Mouse (Mus musculus): ENCODE results near the gene Dph6. TPM values are rescaled to one million over a fixed set of nuclear protein-coding genes. Genes with fewer than 3 reads are reported as not detected.
"Not testable (repeated sequence)": the region's sequence is repeated elsewhere in the genome, so short reads cannot be mapped to it uniquely, and the experiment has no call there.

The Dph6 gene
- total RNA-seq (2015) (40.7 and 50.2 TPM in 2 replicates), total RNA-seq (2017) (18.2 and 19.9 TPM in 2 replicates)

DNA sequence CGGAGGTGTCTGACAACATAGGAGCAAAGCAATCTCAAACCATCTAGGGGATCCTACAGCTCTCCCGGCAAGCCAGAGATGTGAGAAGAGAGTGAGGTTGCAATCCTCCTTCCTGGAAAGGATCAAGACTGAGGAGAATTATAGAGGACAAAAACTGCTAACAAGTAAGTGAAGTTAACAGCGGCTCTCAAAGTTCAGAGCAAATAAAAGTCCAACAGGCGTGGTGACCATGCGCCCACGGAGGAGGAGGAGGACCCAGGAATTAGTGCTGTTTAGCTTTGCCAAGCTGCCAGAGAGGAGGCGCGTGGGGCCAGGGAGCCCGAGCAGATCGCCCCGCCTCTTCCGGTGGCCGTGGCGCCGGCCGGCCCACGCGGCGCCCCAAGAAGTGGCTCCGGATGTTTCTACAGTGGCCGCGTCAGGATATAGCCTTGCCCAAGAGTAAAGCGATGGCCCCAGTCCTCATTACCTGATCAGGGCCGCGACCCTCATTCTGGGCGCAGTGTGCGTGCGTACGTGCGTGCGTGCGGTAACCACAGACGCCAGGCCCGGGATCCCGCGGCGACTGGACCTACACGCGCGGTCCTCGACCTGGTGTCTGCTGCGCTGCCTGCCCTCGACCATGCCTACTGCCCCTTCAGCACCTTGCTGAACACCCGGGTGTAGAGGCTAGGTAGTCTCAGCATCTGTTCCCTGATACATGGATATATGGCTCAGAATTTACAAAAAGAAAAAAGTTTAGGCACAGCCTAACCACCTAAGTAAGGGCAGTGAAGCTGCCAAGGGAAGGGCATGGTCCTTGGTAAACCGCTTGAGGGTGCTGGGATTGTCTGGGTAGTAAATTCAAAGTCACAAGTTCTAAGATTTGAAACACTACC, at the start of gene Dph6:
Dph6 (minus strand) TSS at position 600 of the 875 bp plus-strand sequence.
- ATAC-seq (replicated peaks; ENCODE audit: poor library complexity) = peak; percentile 92

DNA sequence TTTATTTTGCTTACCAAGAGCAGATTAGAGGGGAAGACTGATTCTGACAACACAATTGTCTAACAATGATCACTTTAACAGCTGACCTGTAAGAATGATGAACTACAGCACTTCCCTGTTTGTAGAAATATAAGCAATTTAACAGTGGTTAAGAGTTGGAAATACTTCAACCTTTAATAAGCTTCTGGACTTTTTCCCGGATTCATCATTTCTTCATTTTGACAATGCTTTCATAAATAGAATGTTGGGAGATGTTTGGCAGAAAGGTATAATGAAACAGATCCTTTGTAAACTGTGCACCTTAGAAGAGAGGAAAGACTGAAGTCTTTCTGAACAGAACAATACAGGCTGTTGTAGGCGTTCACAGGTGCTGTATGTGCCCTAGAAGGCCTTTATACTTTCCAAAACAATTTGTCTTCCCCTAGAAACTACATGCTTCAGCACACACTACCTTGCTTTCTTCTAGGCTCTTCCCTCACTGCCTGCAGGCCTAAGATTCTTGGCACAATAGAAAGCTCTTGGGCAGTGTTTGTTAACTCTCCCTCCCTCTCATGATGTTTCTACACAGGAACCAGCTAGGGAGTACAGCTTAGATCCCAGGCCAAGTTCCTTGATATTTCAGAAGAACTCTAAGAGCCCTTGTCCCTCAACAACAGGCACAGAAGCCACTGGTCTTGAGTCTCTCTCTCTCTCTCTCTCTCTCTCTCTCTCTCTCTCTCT, 46.4 kb upstream of the Dph6 start:
- no peak for ATAC-seq (replicated peaks; ENCODE audit: poor library complexity)

DNA sequence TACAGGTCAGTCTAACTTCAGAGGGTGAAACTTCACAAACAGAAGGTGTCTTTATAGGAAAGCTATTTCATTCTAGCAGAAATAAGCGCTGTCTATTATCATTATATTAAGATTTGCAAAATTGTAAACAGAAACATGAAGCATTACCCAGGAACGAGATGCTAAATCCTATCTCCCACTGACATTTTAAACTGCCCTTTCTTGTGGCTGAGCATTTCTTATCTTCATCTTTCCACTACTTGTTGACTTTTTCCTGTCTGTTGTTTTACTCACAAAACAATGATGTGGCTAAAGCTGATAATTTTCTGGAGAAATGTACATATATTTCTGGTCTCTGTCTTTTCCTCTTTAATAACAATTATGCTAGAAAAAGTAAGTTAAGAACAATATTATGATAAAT, 36.8 kb upstream of the Dph6 start:
- peak; percentile 54 for ATAC-seq (replicated peaks; ENCODE audit: poor library complexity)

DNA sequence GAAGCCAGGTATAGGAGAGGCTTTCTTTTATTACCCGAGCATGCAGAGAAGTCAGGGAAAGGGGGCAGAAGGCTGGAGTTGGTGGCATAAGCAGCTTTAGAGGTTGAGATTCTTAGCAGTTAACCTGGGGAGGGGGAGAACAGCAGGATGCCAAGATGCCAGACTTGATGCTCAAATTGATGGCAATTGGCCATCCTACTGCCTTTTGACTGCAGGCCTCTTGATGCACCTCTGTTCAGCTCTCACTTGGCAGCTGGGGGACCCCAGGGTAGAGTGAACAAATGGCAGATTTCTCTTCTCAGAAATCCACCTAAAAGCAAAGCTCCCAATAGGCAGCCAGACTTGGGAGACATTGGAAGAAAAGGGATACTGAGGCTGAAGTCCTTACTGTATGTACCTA, 32.7 kb upstream of the Dph6 start:
- ATAC-seq (replicated peaks; ENCODE audit: poor library complexity) = no peak

DNA sequence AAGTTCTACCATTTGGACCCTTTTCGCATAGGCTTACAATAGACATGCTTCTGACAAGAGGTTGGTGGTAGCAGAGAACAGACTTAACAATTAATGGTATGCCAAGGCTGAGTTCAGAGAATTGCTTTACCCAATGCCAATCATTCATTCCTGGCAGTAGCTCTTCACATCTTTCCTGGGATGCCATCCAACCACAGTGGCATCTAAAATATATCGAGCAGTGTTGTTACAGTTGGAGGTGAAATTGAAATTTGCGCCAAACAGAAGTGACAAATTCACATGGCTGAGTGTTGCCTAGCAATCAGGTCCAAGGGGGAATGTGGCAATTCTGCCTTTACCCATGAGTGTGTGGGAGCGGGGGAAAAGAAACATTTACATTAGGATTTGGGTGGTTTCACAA, 32.3 kb upstream of the Dph6 start:
- no peak for ATAC-seq (replicated peaks; ENCODE audit: poor library complexity)

DNA sequence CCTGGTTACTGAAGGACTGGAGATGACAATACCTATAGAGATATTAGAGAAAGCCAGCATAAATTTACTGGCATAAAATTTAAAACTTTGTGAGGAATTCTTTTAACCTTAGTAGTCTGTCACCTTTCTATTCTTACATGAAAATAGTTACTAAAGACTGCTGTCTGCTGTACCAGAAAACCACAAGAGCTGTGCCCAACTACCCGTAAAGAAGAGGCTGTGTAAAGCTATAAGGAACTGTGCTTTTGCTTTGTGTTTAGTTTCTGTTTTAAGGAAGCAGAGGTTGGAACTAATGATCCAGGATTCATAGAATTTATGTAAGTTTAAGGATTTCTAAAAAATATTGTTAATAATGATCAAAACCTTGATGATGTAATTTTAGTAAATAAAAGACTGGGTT, 19.1 kb upstream of the Dph6 start:
- no peak for ATAC-seq (replicated peaks; ENCODE audit: poor library complexity)

DNA sequence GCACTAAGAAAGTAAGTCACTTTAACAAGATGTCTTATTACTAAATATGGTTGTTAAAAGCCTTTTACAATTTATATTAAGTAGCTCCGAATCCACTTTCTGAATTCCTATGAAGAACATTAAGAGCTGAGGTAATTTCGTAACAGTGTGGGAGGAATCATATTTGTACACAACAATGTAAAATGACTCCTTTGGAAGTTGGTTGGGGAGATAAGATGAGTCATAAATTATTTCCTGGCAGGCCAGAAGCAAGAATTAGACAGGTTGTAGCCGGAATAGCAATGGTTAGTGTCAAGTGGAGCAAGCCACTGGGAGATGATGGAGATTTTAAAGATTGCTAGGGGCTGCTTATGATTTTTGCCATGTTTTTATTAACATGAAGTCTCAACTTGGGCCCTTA, 16.2 kb upstream of the Dph6 start:
- no peak for ATAC-seq (replicated peaks; ENCODE audit: poor library complexity)

DNA sequence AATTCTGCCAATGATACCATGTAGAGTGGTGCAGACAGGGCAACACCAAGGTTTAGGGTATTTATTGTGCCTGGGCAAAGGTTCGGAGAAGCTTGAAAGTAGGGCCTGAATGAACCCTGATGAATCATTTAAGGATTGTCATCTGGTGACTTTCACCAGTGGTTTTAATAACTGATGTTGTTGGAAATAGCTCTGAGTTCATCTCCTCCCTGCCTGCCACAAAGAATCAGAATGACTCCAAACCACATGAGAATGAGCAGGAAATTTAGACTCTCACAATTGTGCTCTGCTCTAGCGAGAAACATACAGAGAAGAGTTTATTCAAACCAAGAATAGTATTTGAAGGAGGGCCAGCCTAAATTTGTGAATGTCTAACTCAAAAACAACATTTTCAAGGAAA, 4.2 kb upstream of the Dph6 start:
- ATAC-seq (replicated peaks; ENCODE audit: poor library complexity) = no peak

DNA sequence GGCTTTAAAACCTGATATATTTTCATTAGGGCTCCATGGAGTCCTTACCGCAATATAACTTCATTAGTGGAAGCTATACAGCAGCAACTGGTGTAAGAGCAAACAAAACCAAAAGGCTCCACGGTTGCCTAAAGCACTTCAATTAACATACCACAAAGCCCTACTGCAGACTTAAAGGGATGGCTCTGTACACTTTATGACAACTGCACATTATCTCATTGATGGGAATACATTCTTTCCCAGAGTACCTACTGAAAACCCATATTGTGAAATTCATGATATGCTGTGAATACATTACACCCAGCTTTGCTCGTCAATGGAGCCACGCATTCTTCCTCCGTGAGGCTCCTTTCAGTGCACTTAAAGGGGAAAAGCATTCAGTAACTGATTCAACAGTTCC, 8.5 kb downstream of the Dph6 start:
- ATAC-seq (replicated peaks; ENCODE audit: poor library complexity) = no peak

DNA sequence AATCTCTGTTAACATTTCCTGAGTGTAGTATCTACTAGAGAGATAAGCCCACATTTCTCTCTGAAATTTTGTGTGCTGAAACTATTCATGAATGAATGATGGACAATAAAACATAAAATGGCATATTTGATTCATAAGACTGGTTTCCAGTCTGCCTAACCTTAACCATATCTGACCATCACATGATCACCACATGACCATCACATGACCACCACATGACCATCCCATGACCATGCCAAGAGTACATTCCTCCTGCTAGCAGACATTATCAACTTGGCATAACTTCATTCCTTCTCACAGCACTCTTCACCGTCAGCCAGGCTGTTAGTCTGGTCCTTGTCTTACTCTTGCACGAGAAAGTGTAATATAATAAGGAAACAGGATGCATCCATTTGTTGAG, 10.9 kb downstream of the Dph6 start:
- no peak for ATAC-seq (replicated peaks; ENCODE audit: poor library complexity)

DNA sequence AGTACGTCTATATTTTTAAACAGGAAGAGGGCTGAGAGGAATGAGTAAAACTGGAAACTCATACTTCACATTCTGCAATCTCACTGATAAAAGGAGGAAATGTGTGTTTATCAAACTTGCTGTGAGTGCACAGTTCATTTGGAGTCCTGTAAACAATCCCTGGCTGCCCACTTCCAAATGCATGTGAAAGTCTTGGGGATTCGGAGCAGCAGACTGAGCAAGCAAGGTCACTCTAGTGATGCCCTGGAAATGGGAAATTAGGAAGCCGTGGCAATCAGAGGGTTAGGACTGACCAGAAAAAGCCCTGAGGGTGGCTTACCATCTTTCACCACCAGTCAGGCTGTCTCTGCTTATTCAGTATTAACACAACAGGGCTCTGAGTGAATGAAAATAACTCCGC, 30.1 kb downstream of the Dph6 start:
- ATAC-seq (replicated peaks; ENCODE audit: poor library complexity) = no peak

DNA sequence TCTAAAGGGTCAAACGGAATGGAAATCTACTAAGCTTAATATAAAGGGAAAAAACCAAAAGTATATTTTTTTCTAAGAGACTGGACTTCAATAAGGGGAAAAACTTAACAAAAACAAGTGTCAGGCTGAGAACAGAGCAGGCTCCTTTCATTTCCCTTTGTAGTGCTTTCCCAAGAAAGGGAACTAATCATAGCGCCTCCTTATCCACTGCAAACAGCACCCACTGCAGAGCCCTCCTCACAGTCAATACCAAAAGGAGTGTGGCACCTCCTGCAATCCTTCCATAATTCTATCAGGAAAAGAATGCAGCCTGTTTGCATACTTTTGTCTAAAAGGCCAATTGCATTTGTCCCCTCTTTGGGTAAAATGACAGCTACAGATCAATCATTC, 32.2 kb downstream of the Dph6 start:
- ATAC-seq (replicated peaks; ENCODE audit: poor library complexity) = peak; percentile 66

DNA sequence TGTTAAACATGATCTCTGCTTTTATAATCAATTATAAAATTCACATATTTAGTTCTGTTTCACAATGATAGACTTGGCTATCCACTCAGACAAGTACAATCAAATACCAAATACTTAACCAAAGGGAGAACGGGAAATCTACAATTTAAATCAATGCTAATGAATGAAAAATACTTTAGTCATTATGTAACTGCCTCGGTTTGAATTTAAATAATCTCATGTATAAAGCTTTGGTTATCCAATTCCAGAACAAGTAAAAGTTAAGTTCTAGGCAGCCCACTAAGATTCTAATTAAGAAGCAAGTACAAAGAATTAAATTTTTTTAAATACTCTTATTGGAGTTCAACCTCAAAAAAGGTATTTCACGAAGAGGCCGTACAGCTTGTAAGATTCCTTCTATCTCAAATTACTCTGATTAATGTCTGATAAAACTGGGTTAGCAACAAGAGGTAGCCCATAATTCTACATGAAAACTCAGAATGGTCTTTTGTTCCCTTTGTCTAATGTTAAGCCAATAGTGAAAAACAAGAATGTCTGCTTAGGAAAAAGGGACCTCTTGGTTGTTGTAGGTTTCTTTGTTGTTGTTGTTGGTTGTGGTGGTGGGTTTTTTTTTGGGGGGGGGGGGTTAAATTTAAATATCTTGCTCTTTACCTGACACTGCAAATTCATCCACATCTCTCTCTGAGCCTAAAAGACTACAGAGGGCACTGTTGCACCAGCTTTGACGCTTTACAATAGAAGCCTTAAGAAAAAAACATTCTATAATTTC, 32.8 kb downstream of the Dph6 start:
- ATAC-seq (replicated peaks; ENCODE audit: poor library complexity) = peak; percentile 54

DNA sequence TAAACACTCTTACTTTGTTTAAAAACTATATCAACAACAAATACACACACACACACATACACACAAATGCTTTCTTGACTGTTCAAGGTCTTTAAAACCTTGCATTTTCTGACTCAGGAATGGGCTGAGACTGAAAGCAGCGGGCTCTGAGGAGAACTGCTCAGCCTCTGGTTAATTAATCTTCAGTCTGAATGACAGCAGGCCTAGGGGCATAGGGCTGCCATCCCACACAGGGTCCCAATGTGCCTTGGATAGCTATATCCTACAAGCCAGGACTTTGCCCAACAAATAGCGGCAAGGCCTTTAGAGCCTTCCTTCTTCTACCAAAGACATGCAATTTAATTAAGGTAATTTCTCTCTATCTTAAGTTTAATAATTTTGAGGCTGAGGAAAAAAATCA, 43.2 kb downstream of the Dph6 start:
- ATAC-seq (replicated peaks; ENCODE audit: poor library complexity) = no peak

DNA sequence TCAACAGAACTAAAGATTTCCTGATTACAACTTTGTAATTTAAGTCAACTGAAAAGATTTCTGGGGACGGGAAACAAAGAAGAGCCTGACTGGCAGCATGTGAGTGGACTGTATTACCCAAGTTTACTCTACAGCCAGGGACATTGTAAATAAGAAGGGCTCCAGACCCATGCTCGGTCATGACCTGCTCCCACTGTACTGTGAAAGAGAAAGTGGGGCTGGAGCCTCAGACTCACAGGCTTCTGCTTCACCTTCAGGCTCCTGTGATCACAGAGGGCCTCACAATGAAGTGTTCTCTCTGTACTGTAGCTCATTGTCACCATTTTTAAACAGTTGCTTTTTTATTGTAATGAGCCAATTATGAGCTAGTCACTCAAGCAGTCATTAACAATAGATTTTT, 44.7 kb downstream of the Dph6 start:
- no peak for ATAC-seq (replicated peaks; ENCODE audit: poor library complexity)

DNA sequence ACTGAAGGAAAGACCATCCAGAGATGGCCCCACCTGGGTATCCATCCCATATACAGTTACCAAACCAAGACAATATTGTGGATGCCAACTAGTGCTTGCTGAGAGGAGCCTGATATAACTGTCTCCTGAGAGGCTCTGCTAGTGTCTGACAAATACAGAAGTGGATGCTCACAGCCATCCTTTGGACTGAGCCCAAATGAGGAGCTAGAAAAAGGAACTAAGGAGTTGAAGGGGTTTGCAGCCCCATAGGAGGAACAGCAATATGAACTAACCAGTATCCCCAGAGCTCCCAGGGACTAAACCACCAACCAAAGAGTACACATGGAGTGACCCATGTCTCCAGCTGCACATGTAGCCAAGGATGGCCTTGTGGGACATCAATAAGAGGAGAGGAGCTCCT, 49.6 kb downstream of the Dph6 start:
- not testable (repeated sequence) for ATAC-seq (replicated peaks; ENCODE audit: poor library complexity)

DNA sequence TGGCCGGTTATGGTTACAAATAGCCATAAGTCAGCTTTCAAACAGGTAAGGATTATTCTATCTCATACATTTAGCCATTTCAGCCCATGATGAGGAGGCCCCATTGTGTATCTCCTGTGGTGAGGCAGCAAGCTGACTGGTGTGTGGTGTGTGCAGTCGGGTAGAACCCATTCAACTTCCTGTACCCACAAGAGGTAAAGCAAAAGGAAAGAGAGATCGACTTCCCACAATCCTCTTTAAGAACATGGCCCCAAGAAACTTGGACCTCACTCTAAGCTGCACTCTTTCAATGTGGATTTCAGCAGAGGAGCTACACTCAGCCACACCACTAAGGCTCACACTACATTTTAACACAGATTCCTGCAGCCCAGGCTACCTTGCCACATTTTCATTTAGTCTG, 53.6 kb downstream of the Dph6 start:
- ATAC-seq (replicated peaks; ENCODE audit: poor library complexity) = no peak

DNA sequence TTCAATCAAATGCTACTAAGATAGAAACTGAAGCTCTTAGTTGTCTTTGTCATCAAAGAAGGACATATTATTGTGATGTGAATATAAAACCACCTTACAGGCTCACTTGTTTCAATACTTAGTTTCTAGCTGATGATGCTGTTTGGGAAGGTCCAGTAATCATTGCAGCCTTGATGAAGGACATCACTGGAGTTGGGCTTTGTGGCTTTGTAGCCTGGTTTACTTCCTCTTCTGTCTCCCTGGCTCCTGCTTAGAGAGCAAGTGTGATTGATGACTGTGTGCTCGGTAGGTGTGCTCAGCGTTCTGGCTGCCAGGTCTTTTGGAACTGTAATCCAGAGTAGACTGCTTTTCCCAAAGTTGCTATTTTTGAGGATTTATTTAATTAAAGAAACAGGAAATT, 55.0 kb downstream of the Dph6 start:
- ATAC-seq (replicated peaks; ENCODE audit: poor library complexity) = peak; percentile 52; the same call in 1 of the 2 replicates

DNA sequence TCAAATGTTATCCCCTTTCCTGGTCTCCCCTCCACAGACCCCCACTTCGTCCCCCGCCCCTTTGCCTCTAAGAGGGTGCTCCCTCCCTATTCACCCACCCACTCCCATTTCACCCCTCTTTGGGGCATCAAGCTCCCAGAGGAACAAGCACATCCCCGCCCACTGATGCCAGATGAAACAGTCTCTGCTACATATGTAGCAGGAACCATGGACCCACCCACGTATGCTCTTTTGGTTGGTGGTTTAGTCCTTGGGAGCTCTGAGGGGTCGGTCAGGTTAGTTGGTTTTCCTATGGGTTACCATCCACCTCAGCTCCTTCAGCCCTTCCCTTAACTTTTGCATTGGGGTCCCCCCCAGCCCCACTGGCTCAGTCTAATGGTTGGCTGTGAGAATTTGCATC, 61.4 kb downstream of the Dph6 start:
- ATAC-seq (replicated peaks; ENCODE audit: poor library complexity) = no peak

DNA sequence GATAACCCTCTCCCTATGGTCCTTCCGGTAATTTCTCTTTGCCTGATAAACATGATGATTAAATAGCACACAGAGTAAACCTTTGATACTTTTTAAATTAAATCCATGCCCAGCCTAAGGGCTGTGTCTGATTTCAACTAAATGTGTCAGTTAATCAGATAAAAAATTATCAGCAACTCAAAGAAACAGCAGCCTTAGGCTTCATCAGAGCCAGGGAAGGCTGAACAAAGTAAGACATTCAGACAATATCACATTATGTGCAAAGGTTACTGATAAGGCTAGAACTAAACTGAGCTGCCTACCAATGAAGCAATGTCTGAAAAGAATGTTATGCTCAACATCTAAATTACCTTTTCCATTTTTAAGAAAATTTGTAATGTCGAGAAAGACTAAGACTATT, 74.0 kb downstream of the Dph6 start:
- no peak for ATAC-seq (replicated peaks; ENCODE audit: poor library complexity)

DNA sequence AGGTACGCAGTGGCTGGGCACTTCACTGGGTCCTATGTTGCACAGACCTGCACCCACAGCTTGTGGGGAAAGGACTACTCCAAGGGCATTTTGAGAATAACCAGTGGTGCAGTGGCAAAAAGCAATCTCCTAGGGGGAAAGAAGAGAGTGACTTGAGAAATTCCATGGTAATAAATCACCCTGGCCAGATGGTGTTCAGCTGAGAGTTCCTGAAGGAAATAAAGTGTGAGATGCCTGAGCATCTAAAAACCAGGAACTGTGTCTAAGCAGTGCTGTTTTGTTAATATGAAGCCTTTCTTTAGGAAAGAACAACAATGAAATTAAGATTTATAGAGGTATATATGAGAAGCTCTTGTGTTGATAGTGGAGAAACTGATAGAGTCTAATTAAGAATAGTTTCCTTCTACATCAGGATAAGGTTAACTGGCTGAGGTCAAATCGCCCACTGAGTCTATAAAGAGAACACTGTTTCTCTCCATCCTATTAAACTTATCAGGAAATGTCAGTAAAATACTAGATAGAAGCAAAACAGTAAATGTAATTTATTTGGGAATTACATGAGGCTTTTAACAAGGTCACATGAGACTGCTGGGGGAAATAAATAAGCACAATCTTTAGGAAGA, 111.7 kb downstream of the Dph6 start:
- ATAC-seq (replicated peaks; ENCODE audit: poor library complexity) = no peak
